Mouse (Mus musculus): ENCODE data around the gene Col11a2.

- TF ChIP-seq GATA1 (IDR thresholded peaks at IDR 0.05; ENCODE audit: low read length): no peak
- no peak for TF ChIP-seq TAL1 (IDR thresholded peaks at IDR 0.05; ENCODE audit: low read length)
These were observed 10.6 kb upstream of the Col11a2 start for GRCm38 (mm10) chr17:34028501-34029149.

Measured in erythroblast, embryonic 14.5 days (primary cell).